Mouse (Mus musculus) forebrain, embryonic 13.5 days (tissue): ENCODE results near the gene Cap2. TPM values are rescaled to one million over a fixed set of nuclear protein-coding genes. Genes with fewer than 3 reads are reported as not detected.

ENCODE experiments used
- ATAC-seq: fragments of 200-750 bp; cut with Nextera tagmentation; 2 replicates; pipeline ENCODE4 v1.8.0; 2017
- H3K27ac ChIP-seq: fragments of 300-500 bp; sonication (generic); 2 replicates; pipeline ENCODE4 v1.5.1; 2015; ENCODE audit warnings: inconsistent platforms, mild to moderate bottlenecking, moderate library complexity
- H3K27me3 ChIP-seq: fragments of 300-500 bp; sonication (generic); 2 replicates; pipeline ENCODE4 v1.6.1; 2015; ENCODE audit warnings: mild to moderate bottlenecking, inconsistent platforms
- H3K36me3 ChIP-seq: fragments of 300-500 bp; sonication (generic); 2 replicates; pipeline ENCODE4 v1.6.1; 2015; ENCODE audit warnings: mild to moderate bottlenecking, inconsistent platforms; ENCODE audit not compliant: poor library complexity, severe bottlenecking
- H3K4me1 ChIP-seq: fragments of 300-500 bp; sonication (generic); 2 replicates; pipeline ENCODE4 v1.6.1; 2015; ENCODE audit warnings: inconsistent platforms
- H3K4me2 ChIP-seq: fragments of 300-500 bp; sonication (generic); 2 replicates; pipeline ENCODE4 v1.6.1; 2015; ENCODE audit warnings: inconsistent platforms, mild to moderate bottlenecking, moderate library complexity
- H3K4me3 ChIP-seq: fragments of 300-500 bp; sonication (generic); 2 replicates; pipeline ENCODE4 v1.5.1; 2015; ENCODE audit warnings: mild to moderate bottlenecking, inconsistent platforms
- H3K9ac ChIP-seq: fragments of 300-500 bp; sonication (generic); 2 replicates; pipeline ENCODE4 v1.6.1; 2015; ENCODE audit warnings: mild to moderate bottlenecking, inconsistent platforms
- H3K9me3 ChIP-seq: fragments of 300-500 bp; sonication (generic); replicated peaks from 2 replicates; pipeline ENCODE4 v1.6.1; 2016; ENCODE audit warnings: inconsistent platforms
- WGBS: fragments of 180-500 bp; shearing (Covaris S2); methylation state at CpG from one replicate; pipeline ENCODE4 v1.1.7; 2015; 5-methylcytosine and 5-hydroxymethylcytosine counted together
- polyA plus RNA-seq: library from polyadenylated mRNA; unstranded; fragments of >200 nt; fragmentation: Nextera tagmentation; extraction: Ambion mirVana; gene quantifications from 2 replicates; pipeline ENCODE4 v1.2.1, GENCODE M21; 2015

Gene Cap2
- polyA plus RNA-seq, 1 experiment from 2014 or later = 11.8 TPM

GRCm38 (mm10) chr13:46510460-46510859 is 8.8 kb downstream of the Cap2 start:
- H3K4me3 ChIP-seq = no peak overlapping the region
- H3K4me2 ChIP-seq = no peak overlapping the region
- no peak overlapping the region for H3K27ac ChIP-seq
- H3K4me1 ChIP-seq = peaks cover 5% of the 10 kb centered on the region
- ATAC-seq = no peak
- H3K9ac ChIP-seq = no peak overlapping the region
- peaks cover 8% of the 10 kb centered on the region; the same call in 1 of the 2 replicates for H3K9me3 ChIP-seq
- 93% methylated on average over 7 of the region's 7 CpGs for WGBS
- no peaks in the 10 kb centered on the region for H3K36me3 ChIP-seq
- no peaks in the 10 kb centered on the region for H3K27me3 ChIP-seq

GRCm38 (mm10) chr13:46514484-46514883 is 12.8 kb downstream of the Cap2 start:
- Histone ChIP-seq H3K4me1 (peaks cover 22% of the 10 kb centered on the region), H3K27ac (no peak overlapping the region), H3K27me3 (no peaks in the 10 kb centered on the region), H3K9me3 (peaks cover 7% of the 10 kb centered on the region; the same call in 1 of the 2 replicates), H3K9ac (no peak overlapping the region), H3K36me3 (no peaks in the 10 kb centered on the region), H3K4me3 (no peak overlapping the region), H3K4me2 (no peak overlapping the region)
- 95% methylated on average over 10 of the region's 10 CpGs for WGBS
- no peak for ATAC-seq

GRCm38 (mm10) chr13:46515120-46515523 is 13.5 kb downstream of the Cap2 start:
- Histone ChIP-seq H3K9ac (no peak overlapping the region), H3K27ac (no peak overlapping the region), H3K9me3 (peaks cover 5% of the 10 kb centered on the region; the same call in 1 of the 2 replicates), H3K36me3 (no peaks in the 10 kb centered on the region), H3K4me2 (no peak overlapping the region), H3K27me3 (no peaks in the 10 kb centered on the region), H3K4me3 (no peak overlapping the region), H3K4me1 (peaks cover 22% of the 10 kb centered on the region)
- no peak for ATAC-seq
- WGBS = 70% methylated on average over 9 of the region's 9 CpGs

GRCm38 (mm10) chr13:46515524-46515923 is 13.9 kb downstream of the Cap2 start:
- no peak for ATAC-seq
- no peaks in the 10 kb centered on the region for H3K36me3 ChIP-seq
- H3K9ac ChIP-seq = no peak overlapping the region
- H3K27ac ChIP-seq = no peak overlapping the region
- H3K9me3 ChIP-seq = peaks cover 5% of the 10 kb centered on the region; the same call in 1 of the 2 replicates
- no peak overlapping the region for H3K4me3 ChIP-seq
- H3K4me2 ChIP-seq = no peak overlapping the region; the same call in 1 of the 2 replicates
- H3K27me3 ChIP-seq = no peaks in the 10 kb centered on the region
- H3K4me1 ChIP-seq = peaks cover 22% of the 10 kb centered on the region
- WGBS = 27% methylated on average over 10 of the region's 10 CpGs

- Histone ChIP-seq H3K27me3 (no peaks in the 10 kb centered on the region), H3K4me1 (peaks cover 22% of the 10 kb centered on the region), H3K4me2 (no peak overlapping the region; the same call in 1 of the 2 replicates), H3K9ac (no peak overlapping the region), H3K4me3 (no peak overlapping the region), H3K27ac (no peak overlapping the region), H3K9me3 (peaks cover 5% of the 10 kb centered on the region; the same call in 1 of the 2 replicates), H3K36me3 (no peaks in the 10 kb centered on the region)
- ATAC-seq = no peak
- WGBS = 73% methylated on average over 7 of the region's 7 CpGs
These were observed 14.5 kb downstream of the Cap2 start for GRCm38 (mm10) chr13:46516183-46516582.

- WGBS = 62% methylated on average over 4 of the region's 4 CpGs
- Histone ChIP-seq H3K9ac (no peak overlapping the region), H3K27ac (no peak overlapping the region), H3K9me3 (peaks cover 3% of the 10 kb centered on the region; the same call in 1 of the 2 replicates), H3K4me3 (no peak overlapping the region), H3K27me3 (no peaks in the 10 kb centered on the region), H3K36me3 (no peaks in the 10 kb centered on the region), H3K4me1 (peaks cover 22% of the 10 kb centered on the region), H3K4me2 (no peak overlapping the region)
- ATAC-seq = peak; percentile 53; the same call in 1 of the 2 replicates
These were observed 15.6 kb downstream of the Cap2 start for GRCm38 (mm10) chr13:46517211-46517685.

- WGBS = 82% methylated on average over 1 of the region's 1 CpGs
- Histone ChIP-seq H3K27me3 (no peaks in the 10 kb centered on the region), H3K36me3 (no peaks in the 10 kb centered on the region), H3K4me2 (no peak overlapping the region), H3K9me3 (no peaks in the 10 kb centered on the region), H3K9ac (no peak overlapping the region), H3K4me1 (peaks cover 17% of the 10 kb centered on the region), H3K27ac (no peak overlapping the region), H3K4me3 (no peak overlapping the region)
- ATAC-seq = no peak
These were observed 19.8 kb downstream of the Cap2 start for GRCm38 (mm10) chr13:46521482-46521881.

GRCm38 (mm10) chr13:46522798-46523197 is 21.1 kb downstream of the Cap2 start:
- Histone ChIP-seq H3K4me1 (0 out of 2 replicates have a peak, but pooled peaks cover 11% of the 10 kb centered on the region), H3K9me3 (no peaks in the 10 kb centered on the region), H3K27me3 (no peaks in the 10 kb centered on the region), H3K4me2 (no peak overlapping the region), H3K4me3 (no peak overlapping the region), H3K36me3 (no peaks in the 10 kb centered on the region), H3K9ac (no peak overlapping the region), H3K27ac (no peak overlapping the region)
- ATAC-seq = no peak
- WGBS = 73% methylated on average over 4 of the region's 4 CpGs

GRCm38 (mm10) chr13:46523235-46523634 is 21.6 kb downstream of the Cap2 start:
- Histone ChIP-seq H3K27ac (no peak overlapping the region; the same call in 1 of the 2 replicates), H3K9ac (no peak overlapping the region), H3K4me1 (0 out of 2 replicates have a peak, but pooled peaks cover 11% of the 10 kb centered on the region), H3K4me3 (no peak overlapping the region), H3K36me3 (no peaks in the 10 kb centered on the region), H3K27me3 (no peaks in the 10 kb centered on the region), H3K4me2 (no peak overlapping the region), H3K9me3 (no peaks in the 10 kb centered on the region)
- 64% methylated on average over 5 of the region's 5 CpGs for WGBS
- ATAC-seq = 0 out of 2 replicates have a peak, but pooled peaks have one; percentile 16

- Histone ChIP-seq H3K36me3 (no peaks in the 10 kb centered on the region), H3K4me2 (no peak overlapping the region), H3K4me1 (0 out of 2 replicates have a peak, but pooled peaks cover 11% of the 10 kb centered on the region), H3K9ac (no peak overlapping the region), H3K27ac (no peak overlapping the region), H3K27me3 (no peaks in the 10 kb centered on the region), H3K4me3 (no peak overlapping the region), H3K9me3 (no peaks in the 10 kb centered on the region)
- 76% methylated on average over 12 of the region's 12 CpGs for WGBS
- no peak for ATAC-seq
These were observed 22.1 kb downstream of the Cap2 start for GRCm38 (mm10) chr13:46523712-46524111.

- Histone ChIP-seq H3K9ac (no peak overlapping the region), H3K4me1 (0 out of 2 replicates have a peak, but pooled peaks cover 14% of the 10 kb centered on the region), H3K27ac (no peak overlapping the region), H3K4me3 (no peak overlapping the region), H3K27me3 (no peaks in the 10 kb centered on the region), H3K36me3 (no peaks in the 10 kb centered on the region), H3K9me3 (no peaks in the 10 kb centered on the region), H3K4me2 (no peak overlapping the region)
- ATAC-seq = no peak
- 91% methylated on average over 18 of the region's 18 CpGs for WGBS
These were observed 23.9 kb downstream of the Cap2 start for GRCm38 (mm10) chr13:46525295-46526255.

GRCm38 (mm10) chr13:46526645-46527044 is 25.0 kb downstream of the Cap2 start:
- ATAC-seq = no peak
- 0 out of 2 replicates have a peak, but pooled peaks cover 14% of the 10 kb centered on the region for H3K4me1 ChIP-seq
- H3K27ac ChIP-seq = no peak overlapping the region
- no peak overlapping the region for H3K9ac ChIP-seq
- H3K9me3 ChIP-seq = no peaks in the 10 kb centered on the region
- peaks cover 5% of the 10 kb centered on the region for H3K27me3 ChIP-seq
- 86% methylated on average over 3 of the region's 3 CpGs for WGBS
- no peaks in the 10 kb centered on the region for H3K36me3 ChIP-seq
- no peak overlapping the region for H3K4me2 ChIP-seq
- no peak overlapping the region for H3K4me3 ChIP-seq
